Mouse (Mus musculus) stomach, embryonic 15.5 days (tissue): ENCODE measurements around the gene Tbx3. TPM values are rescaled to one million over a fixed set of nuclear protein-coding genes. Genes with fewer than 3 reads are reported as not detected.

Experiments
- ATAC-seq: fragments of 200-750 bp; cut with Nextera tagmentation; 2 replicates; pipeline ENCODE4 v1.8.0; 2017; ENCODE audit warnings: low read depth, moderate number of reproducible peaks, moderate TSS enrichment; ENCODE audit not compliant: insufficient read depth, low FRiP score
- H3K27ac ChIP-seq: fragments of 300-500 bp; sonication (generic); 2 replicates; pipeline ENCODE4 v1.5.1; 2015; ENCODE audit warnings: mild to moderate bottlenecking, inconsistent platforms
- H3K27me3 ChIP-seq: fragments of 300-500 bp; sonication (generic); replicated peaks from 2 replicates; pipeline ENCODE4 v1.6.1; 2015; ENCODE audit warnings: inconsistent platforms
- H3K36me3 ChIP-seq: fragments of 300-500 bp; sonication (generic); 2 replicates; pipeline ENCODE4 v1.6.1; 2015; ENCODE audit warnings: inconsistent platforms
- H3K4me1 ChIP-seq: fragments of 300-500 bp; sonication (generic); 2 replicates; pipeline ENCODE4 v1.6.1; 2015; ENCODE audit warnings: inconsistent platforms
- H3K4me2 ChIP-seq: fragments of 300-500 bp; sonication (generic); 2 replicates; pipeline ENCODE4 v1.6.1; 2015; ENCODE audit warnings: mild to moderate bottlenecking, inconsistent platforms
- H3K4me3 ChIP-seq: fragments of 300-500 bp; sonication (generic); replicated peaks from 2 replicates; pipeline ENCODE4 v1.5.1; 2015; ENCODE audit warnings: inconsistent platforms
- H3K9ac ChIP-seq: fragments of 300-500 bp; sonication (generic); 2 replicates; pipeline ENCODE4 v1.6.1; 2015; ENCODE audit warnings: inconsistent platforms
- H3K9me3 ChIP-seq: fragments of 300-500 bp; sonication (generic); 2 replicates; pipeline ENCODE4 v1.6.1; 2016; ENCODE audit warnings: inconsistent platforms
- WGBS: fragments of 180-500 bp; shearing (Covaris S2); methylation state at CpG from one replicate; pipeline ENCODE4 v1.1.7; 2015; 5-methylcytosine and 5-hydroxymethylcytosine counted together
- polyA plus RNA-seq: library from polyadenylated mRNA; unstranded; fragments of >200 nt; fragmentation: Nextera tagmentation; extraction: Ambion mirVana; gene quantifications from 2 replicates; pipeline ENCODE4 v1.2.1, GENCODE M21; 2015

The Tbx3 gene
- polyA plus RNA-seq, 1 experiment from 2014 or later, result 21.4 TPM

- no peak overlapping the region for H3K4me3 ChIP-seq
- H3K27ac ChIP-seq, result no peak overlapping the region
- no peak overlapping the region for H3K9ac ChIP-seq
- H3K4me1 ChIP-seq, result peaks cover 23% of the 10 kb centered on the region
- H3K9me3 ChIP-seq, result no peaks in the 10 kb centered on the region
- no peak for ATAC-seq
- no peaks in the 10 kb centered on the region for H3K36me3 ChIP-seq
- H3K4me2 ChIP-seq, result no peak overlapping the region
- peaks cover 76% of the 10 kb centered on the region for H3K27me3 ChIP-seq
- WGBS, result 27% methylated on average over 40 of the region's 40 CpGs
Observed at GRCm38 (mm10) chr5:119682646-119683515, 12.4 kb downstream of the Tbx3 start.

DNA sequence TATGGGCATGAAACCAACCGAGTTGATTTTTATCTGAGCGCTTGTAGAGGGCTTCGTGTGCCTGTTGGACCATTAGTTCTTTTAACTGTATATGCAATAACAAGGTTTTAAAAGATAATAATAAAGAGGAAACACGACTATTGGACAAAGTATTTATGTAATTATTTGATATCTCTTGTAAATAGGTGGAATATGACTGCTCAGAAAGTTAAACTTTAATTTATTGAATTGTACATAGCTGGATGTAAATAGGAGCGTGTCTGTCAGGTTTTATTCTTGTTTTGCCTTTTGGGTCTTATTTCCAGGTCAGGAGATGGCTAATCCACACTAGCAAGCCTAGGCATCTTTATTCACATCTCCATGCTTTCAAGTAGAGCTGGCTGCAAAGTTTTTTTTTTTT, 13.4 kb downstream of the Tbx3 start:
- ATAC-seq, result no peak

DNA sequence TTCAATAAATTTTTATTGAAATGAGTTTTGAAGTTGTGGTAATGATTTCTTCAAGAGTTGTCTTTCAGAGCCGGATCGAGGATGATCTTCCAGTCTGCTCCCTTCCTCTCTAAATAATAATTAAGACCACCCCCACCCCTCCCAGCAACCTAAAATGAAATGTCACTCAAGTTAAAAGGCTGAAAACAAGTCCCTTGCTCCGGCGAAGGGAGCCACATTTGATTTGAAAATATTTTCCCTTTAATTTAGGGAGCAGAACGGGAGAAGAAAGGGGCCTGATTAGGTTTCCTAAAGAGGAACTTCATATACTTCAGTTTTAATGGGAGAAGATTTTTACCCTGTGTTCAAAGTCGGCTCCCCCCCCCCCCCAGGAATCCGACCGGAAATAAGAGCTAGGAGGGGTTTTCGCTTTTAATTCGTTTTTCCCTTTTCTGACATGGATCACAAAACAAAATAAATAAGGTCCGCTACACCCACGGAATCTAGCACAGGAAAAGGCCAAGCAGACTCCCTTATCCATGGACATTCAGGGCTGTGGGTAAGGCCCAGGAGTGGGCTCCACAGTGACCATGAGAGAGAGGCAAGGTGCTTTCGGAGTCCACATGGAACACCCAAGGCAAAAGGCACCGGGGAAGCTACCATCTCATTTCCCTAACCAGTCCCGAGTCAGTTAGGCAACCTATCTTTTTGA, 14.4 kb downstream of the Tbx3 start:
- Histone ChIP-seq H3K27ac (no peak overlapping the region), H3K36me3 (no peaks in the 10 kb centered on the region), H3K4me3 (no peak overlapping the region), H3K4me1 (peaks cover 23% of the 10 kb centered on the region), H3K27me3 (peaks cover 88% of the 10 kb centered on the region), H3K9ac (no peak overlapping the region), H3K9me3 (no peaks in the 10 kb centered on the region), H3K4me2 (no peak overlapping the region)
- 20% methylated on average over 15 of the region's 15 CpGs for WGBS
- no peak for ATAC-seq

More for the DNA sequence above, 13.4 kb downstream of the Tbx3 start:
- H3K9me3 ChIP-seq, result no peaks in the 10 kb centered on the region
- no peak overlapping the region for H3K27ac ChIP-seq
- no peaks in the 10 kb centered on the region for H3K36me3 ChIP-seq
- WGBS, result 42% methylated on average over 5 of the region's 5 CpGs
- H3K27me3 ChIP-seq, result peaks cover 81% of the 10 kb centered on the region
- no peak overlapping the region for H3K4me2 ChIP-seq
- no peak overlapping the region for H3K9ac ChIP-seq
- H3K4me3 ChIP-seq, result no peak overlapping the region
- peaks cover 23% of the 10 kb centered on the region for H3K4me1 ChIP-seq

GRCm38 (mm10) chr5:119685446-119686198, 15.2 kb downstream of the Tbx3 start:
- Histone ChIP-seq H3K27ac (no peak overlapping the region), H3K9ac (no peak overlapping the region), H3K27me3 (peaks cover 83% of the 10 kb centered on the region), H3K36me3 (no peaks in the 10 kb centered on the region), H3K9me3 (no peaks in the 10 kb centered on the region), H3K4me2 (peak overlapping the region; percentile 50), H3K4me3 (peak overlapping the region; percentile 25), H3K4me1 (peaks cover 19% of the 10 kb centered on the region)
- ATAC-seq, result 0 out of 2 replicates have a peak, but pooled peaks have one; percentile 5
- WGBS, result 4% methylated on average over 22 of the region's 22 CpGs

DNA sequence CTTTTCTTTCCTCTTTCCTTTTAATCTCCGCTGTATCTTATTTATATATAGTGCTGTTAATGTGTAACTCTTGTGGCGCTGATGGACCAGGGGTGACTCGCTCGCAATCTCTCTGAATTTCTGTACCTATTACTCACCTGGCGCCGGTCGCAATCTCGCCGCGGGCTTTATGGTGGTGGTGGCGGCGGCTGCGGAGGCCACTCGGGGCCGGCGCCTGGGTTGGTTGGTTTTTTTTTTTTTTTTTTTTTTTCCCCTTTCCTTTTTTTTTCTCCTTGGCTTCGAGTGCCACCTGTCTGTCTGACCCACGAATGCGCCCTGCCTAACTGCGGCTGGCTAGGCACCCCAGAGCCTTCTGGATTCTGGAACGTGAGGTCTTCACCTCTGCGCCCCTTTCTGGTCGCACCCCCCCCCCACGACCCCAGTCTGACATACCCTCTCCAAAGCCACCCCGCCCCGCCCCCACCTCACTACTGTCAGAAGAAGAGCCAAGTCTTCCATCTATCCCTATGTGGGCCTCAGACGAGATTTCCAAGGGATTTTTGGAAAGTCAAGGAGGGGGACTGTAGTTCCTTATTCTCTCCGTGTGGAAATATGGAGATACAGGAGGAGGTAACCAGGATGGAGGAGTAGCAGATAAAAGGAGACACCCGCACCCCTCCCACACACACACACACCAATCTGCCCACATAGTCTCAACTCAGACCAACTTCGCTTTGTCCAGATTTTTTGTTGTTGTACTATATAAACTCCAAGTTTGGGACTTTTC, 15.9 kb downstream of the Tbx3 start:
- Histone ChIP-seq H3K4me1 (peaks cover 18% of the 10 kb centered on the region), H3K4me3 (peak overlapping the region; percentile 25), H3K27me3 (peaks cover 80% of the 10 kb centered on the region), H3K4me2 (peak overlapping the region; percentile 50), H3K36me3 (no peaks in the 10 kb centered on the region), H3K27ac (no peak overlapping the region), H3K9ac (no peak overlapping the region), H3K9me3 (no peaks in the 10 kb centered on the region)
- WGBS, result 3% methylated on average over 30 of the region's 30 CpGs
- no peak for ATAC-seq

- Histone ChIP-seq H3K4me2 (0 out of 2 replicates have a peak overlapping the region, but pooled peaks have one; percentile 17), H3K27me3 (peaks cover 72% of the 10 kb centered on the region), H3K4me1 (peaks cover 18% of the 10 kb centered on the region), H3K9ac (no peak overlapping the region), H3K27ac (no peak overlapping the region), H3K36me3 (no peaks in the 10 kb centered on the region), H3K9me3 (no peaks in the 10 kb centered on the region), H3K4me3 (no peak overlapping the region)
- no peak for ATAC-seq
- 11% methylated on average over 36 of the region's 36 CpGs for WGBS
Observed at GRCm38 (mm10) chr5:119687005-119687855, 16.8 kb downstream of the Tbx3 start.

DNA sequence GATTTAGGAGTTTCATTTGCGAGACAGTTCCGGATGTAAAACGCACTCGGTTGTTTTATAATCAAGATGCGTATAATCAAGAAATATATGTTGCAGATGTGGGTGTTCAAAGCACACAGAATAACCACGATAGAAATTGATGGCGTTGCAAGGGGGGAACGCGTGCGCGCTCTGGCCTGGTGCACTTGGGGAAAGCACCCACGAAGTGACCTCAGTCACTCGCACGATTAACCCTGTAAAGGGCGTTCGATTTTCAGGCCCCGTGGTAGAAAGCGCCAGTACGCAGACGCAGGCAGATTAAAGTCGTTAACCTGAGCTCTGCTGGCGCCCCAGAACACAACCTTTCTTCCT, 17.4 kb downstream of the Tbx3 start:
- H3K4me3 ChIP-seq, result no peak overlapping the region
- 27% methylated on average over 22 of the region's 22 CpGs for WGBS
- H3K27ac ChIP-seq, result no peak overlapping the region
- H3K36me3 ChIP-seq, result no peaks in the 10 kb centered on the region
- ATAC-seq, result no peak
- no peak overlapping the region for H3K4me2 ChIP-seq
- H3K9ac ChIP-seq, result no peak overlapping the region
- no peaks in the 10 kb centered on the region for H3K9me3 ChIP-seq
- H3K27me3 ChIP-seq, result peaks cover 66% of the 10 kb centered on the region
- peaks cover 18% of the 10 kb centered on the region for H3K4me1 ChIP-seq

DNA sequence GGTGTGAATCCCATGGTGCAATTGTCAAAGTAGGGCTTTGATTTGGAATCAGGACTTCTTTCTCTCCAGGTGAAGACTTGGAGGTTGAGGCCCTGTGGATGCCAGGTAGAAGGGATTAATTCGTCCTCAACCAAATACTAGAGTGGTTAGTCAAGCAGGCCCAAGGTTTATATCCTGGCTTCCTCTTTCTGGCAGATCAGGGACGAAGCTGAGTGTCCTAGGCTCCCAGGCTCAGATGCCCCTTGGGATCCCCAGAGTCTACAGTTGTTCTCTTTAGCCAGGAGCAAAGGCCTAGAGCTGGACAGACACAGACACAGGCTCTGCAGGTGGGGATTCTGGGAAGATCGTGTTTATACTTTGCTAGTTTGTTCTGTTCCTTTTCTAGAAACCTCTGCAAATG, 17.8 kb downstream of the Tbx3 start:
- no peak overlapping the region for H3K4me2 ChIP-seq
- H3K4me3 ChIP-seq, result no peak overlapping the region
- WGBS, result 45% methylated on average over 3 of the region's 3 CpGs
- no peak overlapping the region for H3K9ac ChIP-seq
- H3K36me3 ChIP-seq, result no peaks in the 10 kb centered on the region
- peaks cover 18% of the 10 kb centered on the region for H3K4me1 ChIP-seq
- ATAC-seq, result no peak
- H3K27ac ChIP-seq, result no peak overlapping the region
- H3K27me3 ChIP-seq, result peaks cover 61% of the 10 kb centered on the region
- no peaks in the 10 kb centered on the region for H3K9me3 ChIP-seq

DNA sequence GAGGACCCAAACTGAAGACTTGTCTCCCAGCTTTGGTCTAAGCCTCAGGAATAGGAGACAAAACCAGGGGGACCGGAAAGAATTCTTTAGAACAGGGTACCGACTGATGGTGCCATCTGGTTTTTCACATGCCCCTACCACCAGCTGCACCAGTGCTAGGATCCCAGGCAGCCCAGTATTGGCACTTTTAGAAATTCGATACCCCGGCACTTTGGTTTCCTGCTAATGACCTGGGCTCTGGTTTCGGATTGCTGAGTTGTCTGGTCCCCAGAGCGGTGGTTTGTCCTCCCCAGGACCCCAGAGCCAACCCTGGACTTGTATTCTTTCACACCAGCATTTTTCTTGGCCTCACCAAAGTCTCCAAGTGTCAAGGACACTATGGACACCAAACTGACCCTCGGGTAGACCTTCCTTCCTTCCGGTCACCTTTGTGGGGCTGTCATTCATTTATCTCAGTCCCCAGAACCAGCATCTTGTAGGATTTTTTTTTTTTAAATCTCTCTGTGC, 18.5 kb downstream of the Tbx3 start:
- Histone ChIP-seq H3K9ac (no peak overlapping the region), H3K36me3 (no peaks in the 10 kb centered on the region), H3K9me3 (no peaks in the 10 kb centered on the region), H3K27me3 (peaks cover 57% of the 10 kb centered on the region), H3K27ac (no peak overlapping the region), H3K4me1 (peaks cover 18% of the 10 kb centered on the region), H3K4me2 (no peak overlapping the region), H3K4me3 (no peak overlapping the region)
- WGBS, result 42% methylated on average over 8 of the region's 8 CpGs
- no peak for ATAC-seq

- peaks cover 53% of the 10 kb centered on the region for H3K27me3 ChIP-seq
- ATAC-seq, result no peak
Observed at GRCm38 (mm10) chr5:119689501-119689900, 19.0 kb downstream of the Tbx3 start.

More at GRCm38 (mm10) chr5:119689501-119689900, 19.0 kb downstream of the Tbx3 start:
- Histone ChIP-seq H3K4me1 (peaks cover 18% of the 10 kb centered on the region), H3K27ac (no peak overlapping the region), H3K9me3 (no peaks in the 10 kb centered on the region), H3K4me3 (no peak overlapping the region), H3K9ac (no peak overlapping the region), H3K36me3 (no peaks in the 10 kb centered on the region), H3K4me2 (no peak overlapping the region)
- WGBS, result 50% methylated on average over 3 of the region's 3 CpGs
